In genomic region chr19:38432021-38432420, GRCm38 (mm10) we compare ENCODE assay signal across 18 mouse cellular contexts. TPM values are rescaled to one million over a fixed set of nuclear protein-coding genes. Genes with fewer than 3 reads are reported as not detected.
"Had no signal": no experiment of that assay in that cellular context is flagged by ENCODE, and none has a peak within 500 bp of the region (broad histone marks: within the 10 kb centered on the region; RNA-seq: fewer than 3 reads in every experiment).

No protein-coding gene starts in this region.

- H3K27me3 ChIP-seq: lung, embryonic 15.5 days; midbrain, embryonic 13.5 days; midbrain, embryonic 15.5 days; neural tube, embryonic 12.5 days; stomach, embryonic 15.5 days had no signal

- H3K9me3 ChIP-seq: lung, embryonic 15.5 days; midbrain, embryonic 13.5 days; midbrain, embryonic 15.5 days; stomach, embryonic 15.5 days had no signal

- H3K4me1 ChIP-seq: lung, embryonic 15.5 days; megakaryocyte, embryonic 14.5 days; midbrain, embryonic 13.5 days; midbrain, embryonic 15.5 days; neural tube, embryonic 12.5 days; stomach, embryonic 15.5 days had no signal

- H3K27ac ChIP-seq: lung, embryonic 15.5 days; midbrain, embryonic 13.5 days; midbrain, embryonic 15.5 days; neural tube, embryonic 12.5 days; stomach, embryonic 15.5 days had no signal

- H3K4me2 ChIP-seq: lung, embryonic 15.5 days; midbrain, embryonic 11.5 days; midbrain, embryonic 13.5 days; midbrain, embryonic 15.5 days; neural tube, embryonic 12.5 days; stomach, embryonic 15.5 days had no signal

- DNase-seq: liver, postnatal 0 days; lung, adult 2 months; lung, postnatal 14 days; lung, postnatal 4 days; right cerebral cortex, postnatal 14 days; thymus, adult 18-20 months; thymus, postnatal 14 days; thymus, postnatal 36 days had no signal

- H3K9ac ChIP-seq: liver, postnatal 0 days; lung, embryonic 15.5 days; midbrain, embryonic 13.5 days; midbrain, embryonic 15.5 days; neural tube, embryonic 12.5 days; stomach, embryonic 15.5 days had no signal

- ATAC-seq: liver, postnatal 0 days; lung, postnatal 0 days; midbrain, embryonic 13.5 days; midbrain, embryonic 15.5 days had no signal

- H3K4me3 ChIP-seq: lung, embryonic 15.5 days; megakaryocyte, embryonic 14.5 days; midbrain, embryonic 13.5 days; midbrain, embryonic 15.5 days; neural tube, embryonic 12.5 days; stomach, embryonic 15.5 days had no signal

- H3K36me3 ChIP-seq: lung, embryonic 15.5 days; midbrain, embryonic 13.5 days; midbrain, embryonic 15.5 days; neural tube, embryonic 12.5 days; stomach, embryonic 15.5 days had no signal

RNA-seq across cellular contexts. Expression of gene Plce1, which starts 48.9 kb away (rescaled TPM):
- total RNA-seq: monocyte, adult 5-6 weeks; neutrophil, adult 5-6 weeks had no signal
